Mouse (Mus musculus) liver, adult 2 months (tissue): ENCODE data around the gene Smc1b. TPM values are rescaled to one million over a fixed set of nuclear protein-coding genes. Genes with fewer than 3 reads are reported as not detected.

ENCODE experiments used
- DNase-seq: peaks from one replicate; pipeline ENCODE4 v3.0.0-alpha.2; 2011; ENCODE audit warnings: low read depth, low spot score; ENCODE audit errors: extremely low read depth
- H3K27ac ChIP-seq: fragments of 200-500 bp; replicated peaks from 2 replicates; pipeline ENCODE4 v1.5.1; 2012; ENCODE audit warnings: low read depth, mild to moderate bottlenecking, control low read depth, inconsistent platforms, low read length; ENCODE audit not compliant: insufficient read depth
- H3K27me3 ChIP-seq: fragments of 200-500 bp; 2 replicates; pipeline ENCODE4 v1.6.1; 2012; ENCODE audit warnings: mild to moderate bottlenecking, moderate library complexity, low read length, inconsistent platforms; ENCODE audit not compliant: control insufficient read depth, insufficient read depth
- H3K36me3 ChIP-seq: fragments of 200-500 bp; 2 replicates; pipeline ENCODE4 v1.6.1; 2012; ENCODE audit warnings: low read length, inconsistent platforms; ENCODE audit not compliant: control insufficient read depth, insufficient read depth
- H3K4me1 ChIP-seq: fragments of 200-500 bp; 2 replicates; pipeline ENCODE4 v1.6.1; 2011; ENCODE audit warnings: low read length; ENCODE audit not compliant: control insufficient read depth, insufficient read depth
- H3K4me3 ChIP-seq: fragments of 200-500 bp; 2 replicates; pipeline ENCODE4 v1.5.1; 2011; ENCODE audit warnings: low read depth, mild to moderate bottlenecking, control low read depth, low read length, moderate library complexity; ENCODE audit not compliant: insufficient read depth
- H3K79me2 ChIP-seq: fragments of 200-500 bp; 2 replicates; pipeline ENCODE4 v1.6.1; 2012; ENCODE audit warnings: inconsistent platforms, mild to moderate bottlenecking, low read length, moderate library complexity; ENCODE audit not compliant: control insufficient read depth, insufficient read depth
- H3K9ac ChIP-seq: fragments of 200-500 bp; 2 replicates; pipeline ENCODE4 v1.6.1; 2012; ENCODE audit warnings: low read depth, mild to moderate bottlenecking, control low read depth, inconsistent platforms, low read length
- CTCF ChIP-seq: fragments of 200-500 bp; IDR thresholded peaks from 2 replicates; pipeline ENCODE4 v1.5.1; 2011; ENCODE audit warnings: low read depth, low read length, control low read depth
- POLR2A ChIP-seq: fragments of 200-500 bp; IDR thresholded peaks from 2 replicates; pipeline ENCODE4 v1.6.1; 2011; ENCODE audit warnings: low read length, control low read depth; ENCODE audit not compliant: insufficient read depth; ENCODE audit errors: extremely low read depth
- WGBS: fragments of 180-500 bp; shearing (Covaris S2); methylation state at CpG from one replicate; pipeline ENCODE4 v1.1.7; 2018; 5-methylcytosine and 5-hydroxymethylcytosine counted together
- polyA plus RNA-seq: library from polyadenylated mRNA; depleted of rRNA; stranded (reverse); fragments of >200 nt; gene quantifications from 2 replicates; pipeline ENCODE4 v1.2.3, GENCODE M21; 2012
- total RNA-seq: library from RNA; depleted of rRNA; stranded (reverse); fragments of >200 nt; gene quantifications from 2 replicates; pipeline ENCODE4 v1.2.3, GENCODE M21; 2014

The Smc1b gene
- total and polyA plus RNA-seq, 2 experiments = 0.01 to 2.5 TPM

DNA sequence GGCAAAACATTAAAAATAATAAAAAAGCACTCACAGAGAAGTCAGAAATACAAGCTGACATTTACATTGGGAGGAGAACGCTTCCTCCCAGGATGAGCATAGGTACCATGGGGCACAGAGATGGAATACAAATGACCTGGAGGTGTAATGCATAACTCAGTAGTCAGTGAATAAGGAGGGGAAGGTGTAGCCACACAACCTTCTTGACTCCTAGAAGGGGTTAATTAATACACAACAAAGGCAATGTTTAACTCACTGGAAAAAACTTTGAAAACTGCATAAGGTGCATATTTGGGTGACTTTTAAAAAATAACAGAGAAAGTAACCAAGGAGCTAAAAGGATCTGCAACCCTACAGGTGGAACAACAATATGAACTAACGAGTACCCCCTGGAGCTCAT, 59.1 kb downstream of the Smc1b start:
- no peak overlapping the region for H3K9ac ChIP-seq
- H3K36me3 ChIP-seq = no peaks in the 10 kb centered on the region
- WGBS = 86% methylated on average over 2 of the region's 2 CpGs
- no peak overlapping the region for H3K4me3 ChIP-seq
- H3K79me2 ChIP-seq = no peaks in the 10 kb centered on the region
- no peaks in the 10 kb centered on the region for H3K27me3 ChIP-seq
- no peak for DNase-seq
- H3K27ac ChIP-seq = no peak overlapping the region
- TF ChIP-seq POLR2A (no peak), CTCF (no peak)
- H3K4me1 ChIP-seq = no peaks in the 10 kb centered on the region

DNA sequence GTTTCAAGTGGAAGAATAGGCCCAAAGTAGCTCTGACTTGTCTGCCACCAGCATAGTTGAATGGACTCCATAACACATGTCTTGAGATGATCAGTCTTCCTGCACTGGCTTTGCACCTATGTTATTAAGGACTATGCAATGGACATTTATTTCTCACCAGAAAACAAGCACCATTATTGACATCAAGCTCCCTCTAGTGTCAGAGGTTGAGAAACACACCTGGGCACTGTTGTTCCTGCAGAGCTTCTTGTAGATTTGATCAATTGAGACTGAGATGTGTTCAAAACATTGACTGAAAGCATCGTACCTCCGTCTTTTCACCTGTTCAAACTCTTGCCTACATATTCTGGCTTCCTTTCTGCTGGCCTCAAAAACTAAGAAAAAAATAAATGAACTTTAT, 61.2 kb downstream of the Smc1b start:
- H3K9ac ChIP-seq = no peak overlapping the region
- H3K36me3 ChIP-seq = no peaks in the 10 kb centered on the region
- no peaks in the 10 kb centered on the region for H3K4me1 ChIP-seq
- 14% methylated on average over 2 of the region's 2 CpGs for WGBS
- H3K27me3 ChIP-seq = no peaks in the 10 kb centered on the region
- no peaks in the 10 kb centered on the region for H3K79me2 ChIP-seq
- H3K27ac ChIP-seq = no peak overlapping the region
- H3K4me3 ChIP-seq = no peak overlapping the region
- peak; percentile 64 for DNase-seq
- TF ChIP-seq CTCF (peak; percentile 49), POLR2A (no peak)

DNA sequence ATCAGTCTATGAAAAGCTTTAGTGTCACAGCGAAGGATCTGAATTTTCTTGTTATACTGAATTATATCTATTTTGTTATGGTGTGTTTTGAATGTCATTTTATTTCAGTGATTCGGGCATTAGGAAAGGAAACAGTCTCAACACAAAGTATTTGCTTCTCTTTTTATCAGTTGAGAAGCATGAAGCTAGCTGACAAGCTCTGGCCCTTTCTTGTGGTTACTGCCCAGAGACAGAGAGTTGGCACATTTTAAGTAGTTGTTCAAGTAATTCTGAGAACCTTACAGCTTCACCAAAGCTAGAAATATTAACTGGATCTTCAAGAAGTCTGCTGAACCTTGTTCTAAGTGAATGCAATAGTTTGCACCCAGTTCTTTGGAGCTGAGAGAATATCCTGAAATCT, 68.3 kb downstream of the Smc1b start:
- H3K27ac ChIP-seq = no peak overlapping the region
- 90% methylated on average over 2 of the region's 2 CpGs for WGBS
- H3K79me2 ChIP-seq = no peaks in the 10 kb centered on the region
- H3K4me1 ChIP-seq = no peaks in the 10 kb centered on the region
- H3K4me3 ChIP-seq = no peak overlapping the region
- TF ChIP-seq CTCF (no peak), POLR2A (no peak)
- no peak overlapping the region for H3K9ac ChIP-seq
- H3K36me3 ChIP-seq = peaks cover 2% of the 10 kb centered on the region; the same call in 1 of the 2 replicates
- no peak for DNase-seq
- H3K27me3 ChIP-seq = no peaks in the 10 kb centered on the region

DNA sequence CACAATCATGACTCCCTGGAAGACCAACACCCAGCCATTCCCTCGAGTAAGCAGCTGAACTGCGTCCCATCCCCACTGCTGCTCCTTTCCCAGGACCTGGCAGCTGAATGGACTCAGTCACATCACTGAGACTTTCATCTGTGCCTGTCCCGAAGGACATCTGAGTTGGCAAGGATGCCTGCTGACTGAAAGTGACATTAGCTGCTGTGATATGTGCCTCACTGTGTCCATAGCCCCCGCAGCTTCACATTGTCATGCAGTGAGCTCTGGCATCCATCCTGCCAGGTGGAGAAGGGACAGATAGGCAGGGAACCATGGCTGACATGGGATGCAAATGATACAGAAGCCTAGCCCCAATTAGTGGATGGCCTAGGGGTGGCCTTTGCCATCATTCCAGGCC, 76.6 kb downstream of the Smc1b start:
- no peaks in the 10 kb centered on the region for H3K27me3 ChIP-seq
- H3K36me3 ChIP-seq = peaks cover 3% of the 10 kb centered on the region; the same call in 1 of the 2 replicates
- no peak for DNase-seq
- H3K4me1 ChIP-seq = no peaks in the 10 kb centered on the region
- WGBS = 84% methylated on average over 4 of the region's 4 CpGs
- no peaks in the 10 kb centered on the region for H3K79me2 ChIP-seq
- no peak overlapping the region for H3K4me3 ChIP-seq
- no peak overlapping the region for H3K27ac ChIP-seq
- TF ChIP-seq POLR2A = no peak
- TF ChIP-seq CTCF = no peak
- H3K9ac ChIP-seq = no peak overlapping the region

DNA sequence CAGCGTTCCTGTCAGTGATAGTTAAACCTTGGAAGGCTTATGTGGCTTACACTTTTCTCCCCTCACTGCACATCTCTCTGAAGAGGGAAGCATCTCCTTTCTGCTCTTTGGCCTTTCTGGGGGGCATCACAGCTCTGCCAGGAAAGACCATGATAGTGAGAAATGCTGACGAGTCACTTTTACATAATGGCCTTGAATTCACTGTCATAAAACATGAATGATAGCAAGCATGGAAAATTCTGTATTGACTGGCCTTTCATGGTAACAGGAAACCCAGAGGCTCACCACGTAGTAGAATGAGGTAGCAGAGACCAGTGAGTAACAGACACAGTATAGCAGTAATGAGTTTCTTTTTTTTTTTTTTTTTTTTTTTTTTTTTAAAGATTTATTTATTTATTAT, 77.7 kb downstream of the Smc1b start:
- TF ChIP-seq POLR2A (no peak), CTCF (no peak)
- H3K27ac ChIP-seq = no peak overlapping the region
- WGBS = 89% methylated on average over 3 of the region's 3 CpGs

DNA sequence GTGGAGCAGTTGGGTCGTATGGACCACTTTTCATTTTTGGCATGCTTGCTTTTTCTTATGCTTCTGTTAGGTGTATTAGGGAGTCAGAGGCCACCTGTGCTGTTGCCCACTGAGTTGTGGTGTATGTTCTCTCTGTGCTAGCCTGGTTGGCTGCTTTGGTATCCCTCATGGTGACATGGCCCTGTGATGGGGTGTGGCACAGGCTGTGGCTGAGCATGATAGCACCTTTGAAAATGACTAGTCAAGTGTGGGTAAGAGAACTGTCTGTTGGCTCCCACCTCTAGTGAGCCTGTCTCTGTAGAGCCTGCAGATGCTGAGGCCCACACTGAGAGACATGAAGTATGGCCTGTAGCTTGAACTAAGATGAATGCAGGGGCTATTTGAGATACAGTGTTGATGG, 82.0 kb downstream of the Smc1b start:
- Histone ChIP-seq H3K79me2 (no peaks in the 10 kb centered on the region), H3K9ac (no peak overlapping the region), H3K36me3 (peaks cover 3% of the 10 kb centered on the region; the same call in 1 of the 2 replicates), H3K4me3 (no peak overlapping the region), H3K27ac (no peak overlapping the region), H3K4me1 (no peaks in the 10 kb centered on the region), H3K27me3 (no peaks in the 10 kb centered on the region)
- WGBS = 96% methylated on average over 1 of the region's 1 CpGs
- no peak for DNase-seq
- TF ChIP-seq POLR2A (no peak), CTCF (no peak)

More for the DNA sequence above, 77.7 kb downstream of the Smc1b start:
- Histone ChIP-seq H3K36me3 (peaks cover 3% of the 10 kb centered on the region; the same call in 1 of the 2 replicates), H3K9ac (no peak overlapping the region), H3K4me3 (no peak overlapping the region), H3K79me2 (no peaks in the 10 kb centered on the region), H3K27me3 (no peaks in the 10 kb centered on the region), H3K4me1 (no peaks in the 10 kb centered on the region)
- no peak for DNase-seq
